Comparison of ENCODE assay signal across 10 mouse cellular contexts in the genomic region with DNA sequence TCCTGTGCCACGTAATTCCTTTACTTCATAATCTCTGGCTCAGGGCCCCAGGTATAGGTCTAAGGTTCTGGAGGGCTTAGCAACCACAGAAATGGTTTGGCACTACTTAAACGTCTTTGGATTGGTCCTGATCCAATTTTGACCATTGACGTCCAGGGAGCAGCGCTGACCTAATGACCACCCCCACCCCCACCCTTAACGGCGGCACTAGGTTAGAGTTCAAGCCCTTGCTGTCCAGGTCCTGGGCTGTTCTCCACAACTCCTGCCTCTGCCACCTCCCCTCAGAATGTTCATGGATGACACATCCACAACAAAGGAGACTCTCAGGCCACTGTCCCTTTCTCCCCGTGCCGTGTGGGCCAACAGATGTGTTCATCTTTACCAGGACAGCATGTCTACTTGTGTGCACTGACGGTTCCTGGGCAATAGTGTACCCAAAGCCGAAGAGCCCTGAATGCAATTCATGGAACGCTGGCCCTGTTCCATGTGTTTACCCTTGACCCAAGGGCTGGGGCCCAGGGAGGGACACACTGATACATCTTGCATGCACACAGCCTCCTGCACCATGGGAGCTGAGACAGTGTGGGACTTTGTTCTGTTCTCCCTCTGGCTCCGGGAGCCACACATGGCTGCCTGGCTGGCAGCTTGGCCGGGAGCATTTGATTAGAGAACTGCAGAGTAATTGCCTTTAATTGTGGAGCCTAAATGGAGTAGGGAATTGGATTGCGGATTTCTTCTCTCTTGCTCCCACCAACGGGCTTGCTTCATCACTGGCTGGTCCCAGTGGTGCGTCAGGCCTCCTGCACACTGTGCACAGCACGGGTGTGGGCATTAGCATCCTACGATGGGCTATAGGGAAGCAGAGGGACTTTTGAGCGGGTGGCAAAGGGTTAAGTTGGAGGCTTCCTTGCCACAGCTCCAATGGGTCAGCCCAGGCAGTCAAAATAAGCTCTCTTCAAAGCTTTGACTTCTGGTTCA.
DNase-seq lines count a peak whose midpoint lies in the region; ATAC-seq and TF ChIP-seq lines count a peak whose summit lies in the region.
"Had no signal": no experiment of that assay in that cellular context is flagged by ENCODE, and none has a peak within 500 bp of the region (broad histone marks: within the 10 kb centered on the region; RNA-seq: fewer than 3 reads in every experiment).

No protein-coding gene starts in this region.

- no peaks in the 10 kb centered on the region for H3K27me3 ChIP-seq in kidney, embryonic 15.5 days
- H3K27me3 ChIP-seq in embryonic facial prominence, embryonic 12.5 days, result no peaks in the 10 kb centered on the region
- no peaks in the 10 kb centered on the region for H3K27me3 ChIP-seq in midbrain, postnatal 0 days (ENCODE audit: insufficient read depth, low read length)

- H3K4me3 ChIP-seq in kidney, embryonic 15.5 days (replicated peaks), result no peak overlapping the region
- no peak overlapping the region for H3K4me3 ChIP-seq in embryonic facial prominence, embryonic 12.5 days
- no peak overlapping the region for H3K4me3 ChIP-seq in midbrain, postnatal 0 days (ENCODE audit: low read depth, low read length)

- no peak for TF ChIP-seq CTCF in midbrain, postnatal 0 days (IDR thresholded peaks at IDR 0.05)

- DNase-seq in kidney, postnatal 10 days, result no peak
- peak; percentile 16 to 17 for DNase-seq in frontal cortex, postnatal 36 days (ENCODE audit: low spot score in 2 of 2)
- DNase-seq in midbrain, postnatal 0 days (ENCODE audit: low spot score), result peak; percentile 67
- no peak for DNase-seq in spleen, postnatal 36 days (ENCODE audit: low spot score in 2 of 2)
- no peak for DNase-seq in c-Kit-positive CD71-positive TER-119-positive erythroid progenitor cells, embryonic 14.5 days (ENCODE audit: low spot score)
- DNase-seq: cerebellum, adult 2 months; heart, postnatal 4 days; thymus, postnatal 4 days had no signal

- no peaks in the 10 kb centered on the region for H3K9me3 ChIP-seq in kidney, embryonic 15.5 days (replicated peaks)
- no peaks in the 10 kb centered on the region for H3K9me3 ChIP-seq in embryonic facial prominence, embryonic 12.5 days
- no peaks in the 10 kb centered on the region for H3K9me3 ChIP-seq in midbrain, postnatal 0 days (ENCODE audit: low read length)

- peak; percentile 44; the same call in 1 of the 2 replicates for ATAC-seq in kidney, embryonic 15.5 days (replicated peaks; ENCODE audit: low FRiP score)
- no peak for ATAC-seq in embryonic facial prominence, embryonic 12.5 days (ENCODE audit: insufficient number of reproducible peaks, insufficient read depth, low FRiP score, low TSS enrichment)
- peak; percentile 41; the same call in 1 of the 2 replicates for ATAC-seq in midbrain, postnatal 0 days (ENCODE audit: low FRiP score)

- no peak overlapping the region for H3K4me2 ChIP-seq in kidney, embryonic 15.5 days
- H3K4me2 ChIP-seq in embryonic facial prominence, embryonic 12.5 days (replicated peaks), result no peak overlapping the region
- no peak overlapping the region for H3K4me2 ChIP-seq in midbrain, postnatal 0 days (ENCODE audit: low read depth, low read length, poor library complexity, severe bottlenecking)

- H3K4me1 ChIP-seq in kidney, embryonic 15.5 days, result peaks cover 54% of the 10 kb centered on the region
- peaks cover 37% of the 10 kb centered on the region for H3K4me1 ChIP-seq in embryonic facial prominence, embryonic 12.5 days
- H3K4me1 ChIP-seq in midbrain, postnatal 0 days (ENCODE audit: insufficient read depth, low read length), result peaks cover 11% of the 10 kb centered on the region; the same call in 1 of the 2 replicates

- H3K36me3 ChIP-seq in kidney, embryonic 15.5 days, result peaks cover 29% of the 10 kb centered on the region
- peaks cover 37% of the 10 kb centered on the region for H3K36me3 ChIP-seq in embryonic facial prominence, embryonic 12.5 days
- no peaks in the 10 kb centered on the region for H3K36me3 ChIP-seq in midbrain, postnatal 0 days (ENCODE audit: insufficient read depth, low read length)

- WGBS in kidney, embryonic 15.5 days, result 64% methylated on average over 19 of the region's 19 CpGs
- WGBS in embryonic facial prominence, embryonic 12.5 days, result 62% methylated on average over 19 of the region's 19 CpGs
- WGBS in midbrain, postnatal 0 days, result 72% methylated on average over 19 of the region's 19 CpGs

- peak overlapping the region; percentile 37; the same call in 1 of the 2 replicates for H3K27ac ChIP-seq in kidney, embryonic 15.5 days
- peak overlapping the region; percentile 26; the same call in 1 of the 2 replicates for H3K27ac ChIP-seq in embryonic facial prominence, embryonic 12.5 days
- H3K27ac ChIP-seq in midbrain, postnatal 0 days (ENCODE audit: low read depth, low read length), result peak overlapping the region; percentile 12; the same call in 1 of the 2 replicates

- no peak overlapping the region for H3K9ac ChIP-seq in kidney, embryonic 15.5 days
- H3K9ac ChIP-seq in embryonic facial prominence, embryonic 12.5 days, result no peak overlapping the region
- no peak overlapping the region for H3K9ac ChIP-seq in midbrain, postnatal 0 days (replicated peaks; ENCODE audit: low read length, poor library complexity, severe bottlenecking)

Comparison
In these comparisons a context has a peak if more than half of its experiments do, and no peak if none do; other contexts are left out.
1. DNase-seq: peak in frontal cortex, postnatal 36 days (2 of 2) and midbrain, postnatal 0 days (single experiment); none in kidney, postnatal 10 days (single experiment), spleen, postnatal 36 days (0 of 2) and c-Kit-positive CD71-positive TER-119-positive erythroid progenitor cells, embryonic 14.5 days (single experiment).
2. Peak in every context shown above with its lines, with median percentiles within 50 percentile points of each other: H3K27ac ChIP-seq.